In the genomic region with DNA sequence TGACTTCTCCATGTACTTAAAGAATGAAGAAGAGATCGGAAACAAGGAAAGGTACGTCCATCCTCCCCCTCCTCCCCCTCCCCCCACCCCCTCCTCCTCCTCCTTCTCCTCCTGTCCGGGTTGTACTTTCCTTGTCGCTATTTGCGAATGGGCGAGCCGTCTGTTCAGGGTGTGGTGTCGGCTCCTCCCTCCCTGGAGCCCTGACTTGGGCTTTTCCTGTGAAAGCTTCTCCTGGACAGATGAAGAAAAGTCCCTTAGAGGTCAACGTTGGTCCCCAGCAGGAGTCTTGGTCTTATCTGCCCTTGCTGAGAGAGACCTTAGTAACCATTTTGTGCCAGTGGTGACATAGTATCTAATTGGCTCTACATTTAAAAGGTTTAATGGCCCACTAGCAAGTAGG, we compare ENCODE assay signal across 25 mouse cellular contexts. TPM values are rescaled to one million over a fixed set of nuclear protein-coding genes. Genes with fewer than 3 reads are reported as not detected.
DNase-seq lines count a peak whose midpoint lies in the region; ATAC-seq and TF ChIP-seq lines count a peak whose summit lies in the region.
"Had no signal": no experiment of that assay in that cellular context is flagged by ENCODE, and none has a peak within 500 bp of the region (broad histone marks: within the 10 kb centered on the region; RNA-seq: fewer than 3 reads in every experiment).

No protein-coding gene starts in this region.

- H3K4me1 ChIP-seq in intestine, postnatal 0 days (replicated peaks; ENCODE audit: control insufficient read depth, insufficient read depth, low read length): no peaks in the 10 kb centered on the region
- no peaks in the 10 kb centered on the region for H3K4me1 ChIP-seq in intestine, embryonic 16.5 days (ENCODE audit: control insufficient read depth, insufficient read depth, low read length)
- no peaks in the 10 kb centered on the region for H3K4me1 ChIP-seq in stomach, postnatal 0 days (replicated peaks; ENCODE audit: control insufficient read depth, insufficient read depth)
- H3K4me1 ChIP-seq: embryonic facial prominence, embryonic 10.5 days; embryonic facial prominence, embryonic 12.5 days; forebrain, embryonic 13.5 days; forebrain, embryonic 15.5 days had no signal

- 0 out of 2 replicates have a peak overlapping the region, but pooled peaks have one; percentile 4 for H3K27ac ChIP-seq in intestine, postnatal 0 days (ENCODE audit: low read depth, low read length)
- no peak overlapping the region for H3K27ac ChIP-seq in intestine, embryonic 16.5 days (ENCODE audit: low read length)
- H3K27ac ChIP-seq in stomach, postnatal 0 days (replicated peaks): no peak overlapping the region
- H3K27ac ChIP-seq: embryonic facial prominence, embryonic 10.5 days; embryonic facial prominence, embryonic 12.5 days; forebrain, embryonic 13.5 days; forebrain, embryonic 15.5 days had no signal

- DNase-seq in ES-CJ7 (ENCODE audit: low read depth, low spot score): peak; percentile 59
- DNase-seq in R1 (ENCODE audit: low read depth, low spot score): peak; percentile 70
- DNase-seq in stomach, postnatal 0 days (ENCODE audit: low spot score): peak; percentile 40
- no peak for DNase-seq in thymus, postnatal 4 days
- DNase-seq in frontal cortex, adult 2 months (ENCODE audit: extremely low spot score in 1 of 2, low spot score in 1 of 2): no peak
- DNase-seq: adrenal gland, adult 8-10 months; adrenal gland, postnatal 14 days; adrenal gland, postnatal 36 days; B cell, adult 2 months; cerebellum, adult 11-12 months; cerebellum, adult 2 months; cerebellum, adult 9-10 months; cerebellum, postnatal 10 days; forebrain, postnatal 0 days had no signal

- H3K4me3 ChIP-seq in intestine, postnatal 0 days (ENCODE audit: low read depth, low read length): no peak overlapping the region
- no peak overlapping the region for H3K4me3 ChIP-seq in intestine, embryonic 16.5 days (ENCODE audit: low read length)
- H3K4me3 ChIP-seq in stomach, postnatal 0 days (ENCODE audit: low read depth, low read length): no peak overlapping the region
- H3K4me3 ChIP-seq: embryonic facial prominence, embryonic 10.5 days; embryonic facial prominence, embryonic 12.5 days; forebrain, embryonic 13.5 days; forebrain, embryonic 15.5 days had no signal

- no peaks in the 10 kb centered on the region for H3K9me3 ChIP-seq in intestine, postnatal 0 days (ENCODE audit: control insufficient read depth)
- no peaks in the 10 kb centered on the region for H3K9me3 ChIP-seq in intestine, embryonic 16.5 days (ENCODE audit: control insufficient read depth, low read length)
- no peaks in the 10 kb centered on the region for H3K9me3 ChIP-seq in stomach, postnatal 0 days (ENCODE audit: control insufficient read depth, low read length)
- H3K9me3 ChIP-seq: embryonic facial prominence, embryonic 10.5 days; embryonic facial prominence, embryonic 12.5 days; forebrain, embryonic 13.5 days; forebrain, embryonic 15.5 days; G1E had no signal

- no peak for TF ChIP-seq CTCF in intestine, postnatal 0 days (IDR thresholded peaks at IDR 0.05; ENCODE audit: low read depth)
- TF ChIP-seq CTCF in stomach, postnatal 0 days (IDR thresholded peaks at IDR 0.05; ENCODE audit: low read depth): no peak

- no peak for ATAC-seq in intestine, postnatal 0 days
- no peak for ATAC-seq in intestine, embryonic 16.5 days
- ATAC-seq in stomach, postnatal 0 days (ENCODE audit: low FRiP score, low TSS enrichment): 0 out of 2 replicates have a peak, but pooled peaks have one; percentile 51
- ATAC-seq: activated CD4-positive, CD25-positive, alpha-beta regulatory T cell, adult 4 months; CD4-positive, CD25-positive, alpha-beta regulatory T cell, adult 4 months; forebrain, embryonic 13.5 days; forebrain, embryonic 15.5 days; forebrain, postnatal 0 days; Patski had no signal

- H3K4me2 ChIP-seq in intestine, postnatal 0 days (replicated peaks; ENCODE audit: low read depth): no peak overlapping the region
- no peak overlapping the region for H3K4me2 ChIP-seq in intestine, embryonic 16.5 days (ENCODE audit: low read depth, low read length)
- no peak overlapping the region for H3K4me2 ChIP-seq in stomach, postnatal 0 days (replicated peaks; ENCODE audit: low read depth)
- H3K4me2 ChIP-seq: embryonic facial prominence, embryonic 12.5 days; forebrain, embryonic 13.5 days; forebrain, embryonic 15.5 days had no signal

- WGBS in intestine, postnatal 0 days: 67% methylated on average over 4 of the region's 9 CpGs
- 70% methylated on average over 8 of the region's 9 CpGs for WGBS in intestine, embryonic 16.5 days
- 75% methylated on average over 7 of the region's 9 CpGs for WGBS in stomach, postnatal 0 days

- TF ChIP-seq EP300 in stomach, postnatal 0 days (optimal IDR thresholded peaks at IDR 0.05): no peak

- no peaks in the 10 kb centered on the region for H3K27me3 ChIP-seq in intestine, postnatal 0 days (replicated peaks; ENCODE audit: control insufficient read depth, insufficient read depth, low read length)
- no peaks in the 10 kb centered on the region for H3K27me3 ChIP-seq in intestine, embryonic 16.5 days (replicated peaks; ENCODE audit: control insufficient read depth, insufficient read depth, low read length)
- no peaks in the 10 kb centered on the region for H3K27me3 ChIP-seq in stomach, postnatal 0 days (ENCODE audit: control insufficient read depth, insufficient read depth, low read length)
- H3K27me3 ChIP-seq: CH12.LX; embryonic facial prominence, embryonic 12.5 days; forebrain, embryonic 13.5 days; forebrain, embryonic 15.5 days; Patski had no signal

- no peak overlapping the region for H3K9ac ChIP-seq in intestine, postnatal 0 days (ENCODE audit: low read depth, low read length)
- no peak overlapping the region for H3K9ac ChIP-seq in intestine, embryonic 16.5 days (ENCODE audit: low read depth, low read length)
- H3K9ac ChIP-seq in stomach, postnatal 0 days (ENCODE audit: low read length): no peak overlapping the region
- H3K9ac ChIP-seq: embryonic facial prominence, embryonic 12.5 days; forebrain, embryonic 13.5 days; forebrain, embryonic 15.5 days; forebrain, postnatal 0 days had no signal

- peaks cover 78% of the 10 kb centered on the region for H3K36me3 ChIP-seq in intestine, postnatal 0 days (ENCODE audit: control insufficient read depth, insufficient read depth)
- 0 out of 2 replicates have a peak, but pooled peaks cover 12% of the 10 kb centered on the region for H3K36me3 ChIP-seq in intestine, embryonic 16.5 days (ENCODE audit: control insufficient read depth, insufficient read depth, low read length)
- H3K36me3 ChIP-seq in stomach, postnatal 0 days (ENCODE audit: control insufficient read depth, insufficient read depth, low read length): peaks cover 45% of the 10 kb centered on the region

RNA-seq across cellular contexts. Expression of a gene that starts 14.0 kb away (rescaled TPM):
- 13.9 and 18.8 TPM in 2 replicates for polyA plus RNA-seq in intestine, postnatal 0 days (2015; fragmentation: Nextera tagmentation; extraction: Ambion mirVana)
- polyA plus RNA-seq in intestine, embryonic 16.5 days (2015; fragmentation: Nextera tagmentation; extraction: Ambion mirVana): 13.8 and 19.6 TPM in 2 replicates
- polyA plus RNA-seq in stomach, postnatal 0 days (2015; fragmentation: Nextera tagmentation; extraction: Ambion mirVana): 10.3 and 12.8 TPM in 2 replicates
- 71.8 and 77.4 TPM in 2 replicates for polyA plus RNA-seq in frontal cortex, adult 2 months (2012; rRNA removed)

RNA-seq across cellular contexts. Expression of a gene that starts 30.0 kb away (rescaled TPM):
- 21.2 and 25.0 TPM in 2 replicates for polyA plus RNA-seq in intestine, postnatal 0 days (2015; fragmentation: Nextera tagmentation; extraction: Ambion mirVana)
- 61.7 and 65.7 TPM in 2 replicates for polyA plus RNA-seq in intestine, embryonic 16.5 days (2015; fragmentation: Nextera tagmentation; extraction: Ambion mirVana)
- polyA plus RNA-seq in stomach, postnatal 0 days (2015; fragmentation: Nextera tagmentation; extraction: Ambion mirVana): 24.9 and 26.4 TPM in 2 replicates
- polyA plus RNA-seq in frontal cortex, adult 2 months (2012; rRNA removed): 101 and 114 TPM in 2 replicates

RNA-seq across cellular contexts. Expression of a gene that starts 30.1 kb away (rescaled TPM):
- 36.2 and 43.7 TPM in 2 replicates for polyA plus RNA-seq in intestine, postnatal 0 days (2015; fragmentation: Nextera tagmentation; extraction: Ambion mirVana)
- polyA plus RNA-seq in intestine, embryonic 16.5 days (2015; fragmentation: Nextera tagmentation; extraction: Ambion mirVana): 10.6 and 12.5 TPM in 2 replicates
- polyA plus RNA-seq in stomach, postnatal 0 days (2015; fragmentation: Nextera tagmentation; extraction: Ambion mirVana): 14.6 and 15.0 TPM in 2 replicates
- 3.0 and 3.5 TPM in 2 replicates for polyA plus RNA-seq in frontal cortex, adult 2 months (2012; rRNA removed)
- polyA plus RNA-seq: G1E had no signal

RNA-seq across cellular contexts. Expression of a gene that starts 47.2 kb away (rescaled TPM):
- polyA plus RNA-seq in intestine, postnatal 0 days (2015; fragmentation: Nextera tagmentation; extraction: Ambion mirVana): 9.6 and 11.5 TPM in 2 replicates
- polyA plus RNA-seq in intestine, embryonic 16.5 days (2015; fragmentation: Nextera tagmentation; extraction: Ambion mirVana): 21.3 and 22.1 TPM in 2 replicates
- polyA plus RNA-seq in stomach, postnatal 0 days (2015; fragmentation: Nextera tagmentation; extraction: Ambion mirVana): 3.3 and 3.6 TPM in 2 replicates
- 3.2 and 3.6 TPM in 2 replicates for polyA plus RNA-seq in frontal cortex, adult 2 months (2012; rRNA removed)

Comparison
In these comparisons a context has a peak if more than half of its experiments do, and no peak if none do; other contexts are left out.
1. DNase-seq: peak in ES-CJ7 (single experiment), R1 (single experiment) and stomach, postnatal 0 days (single experiment); none in thymus, postnatal 4 days (single experiment) and frontal cortex, adult 2 months (0 of 2).